Mouse (Mus musculus): ENCODE data around the gene Cpne4. TPM values are rescaled to one million over a fixed set of nuclear protein-coding genes. Genes with fewer than 3 reads are reported as not detected.

The Cpne4 gene
- polyA plus RNA-seq, 1 experiment from 2014 or later: 0.43 TPM

DNA sequence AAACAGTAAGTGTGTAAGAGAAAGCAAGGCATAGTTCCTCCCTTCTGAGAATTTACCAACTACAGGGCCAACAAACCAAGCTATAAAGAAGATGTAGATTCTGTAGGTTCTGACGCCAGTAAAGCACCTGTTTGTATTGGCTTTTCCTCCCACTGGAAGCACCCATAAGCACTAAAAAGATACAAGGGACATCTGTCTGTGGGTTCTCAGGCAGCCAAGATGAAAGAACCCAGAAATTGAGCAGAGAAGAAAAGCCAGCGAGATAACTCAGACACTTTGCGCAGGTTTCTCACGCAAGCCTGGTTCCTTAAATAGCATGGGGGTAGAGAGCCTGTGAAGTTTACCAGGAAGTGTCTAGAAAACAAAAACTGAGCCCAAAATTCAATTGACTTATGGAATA lies 374.1 kb downstream of the Cpne4 start:
- Histone ChIP-seq H3K4me2 (replicated peaks; ENCODE audit: low read depth, low read length) (no peak overlapping the region), H3K9ac (ENCODE audit: low read depth, low read length) (no peak overlapping the region), H3K27ac (ENCODE audit: low read depth, low read length) (no peak overlapping the region), H3K4me3 (ENCODE audit: low read depth, low read length) (no peak overlapping the region), H3K9me3 (ENCODE audit: control insufficient read depth, low read length) (no peaks in the 10 kb centered on the region), H3K27me3 (ENCODE audit: control insufficient read depth, insufficient read depth, low read length) (no peaks in the 10 kb centered on the region), H3K36me3 (ENCODE audit: control insufficient read depth, insufficient read depth, low read length) (no peaks in the 10 kb centered on the region), H3K4me1 (replicated peaks; ENCODE audit: control insufficient read depth, insufficient read depth, low read length) (no peaks in the 10 kb centered on the region)
- DNase-seq (ENCODE audit: low spot score) (no peak), ATAC-seq (ENCODE audit: low FRiP score) (no peak)
- 95% methylated on average over 4 of the region's 4 CpGs for WGBS

DNA sequence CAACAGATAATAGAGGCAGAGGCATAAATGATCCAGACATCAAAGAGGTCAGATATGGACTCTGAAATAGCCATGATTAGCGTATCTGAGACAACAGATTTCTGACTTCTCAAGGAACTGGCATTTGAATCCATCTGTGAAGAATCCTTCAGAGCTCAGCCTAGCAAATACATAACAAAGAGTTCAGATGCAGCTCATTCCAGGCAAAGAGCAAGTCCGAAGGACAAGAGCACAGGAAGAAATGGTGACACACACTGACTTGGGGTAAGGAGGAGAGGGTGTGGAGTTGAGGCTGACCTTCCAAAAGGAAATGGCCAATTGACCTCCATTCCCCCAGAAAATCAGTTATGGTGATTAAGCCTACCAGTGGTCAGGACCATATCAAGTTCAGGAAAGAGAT lies 375.0 kb downstream of the Cpne4 start:
- Histone ChIP-seq H3K4me3 (ENCODE audit: low read depth, low read length) (no peak overlapping the region), H3K4me1 (replicated peaks; ENCODE audit: control insufficient read depth, insufficient read depth, low read length) (no peaks in the 10 kb centered on the region), H3K9ac (ENCODE audit: low read depth, low read length) (no peak overlapping the region), H3K27ac (ENCODE audit: low read depth, low read length) (no peak overlapping the region), H3K4me2 (replicated peaks; ENCODE audit: low read depth, low read length) (no peak overlapping the region), H3K36me3 (ENCODE audit: control insufficient read depth, insufficient read depth, low read length) (no peaks in the 10 kb centered on the region), H3K27me3 (ENCODE audit: control insufficient read depth, insufficient read depth, low read length) (no peaks in the 10 kb centered on the region), H3K9me3 (ENCODE audit: control insufficient read depth, low read length) (no peaks in the 10 kb centered on the region)
- no peak for DNase-seq (ENCODE audit: low spot score)
- ATAC-seq (ENCODE audit: low FRiP score): no peak
- WGBS: 89% methylated on average over 2 of the region's 2 CpGs

DNA sequence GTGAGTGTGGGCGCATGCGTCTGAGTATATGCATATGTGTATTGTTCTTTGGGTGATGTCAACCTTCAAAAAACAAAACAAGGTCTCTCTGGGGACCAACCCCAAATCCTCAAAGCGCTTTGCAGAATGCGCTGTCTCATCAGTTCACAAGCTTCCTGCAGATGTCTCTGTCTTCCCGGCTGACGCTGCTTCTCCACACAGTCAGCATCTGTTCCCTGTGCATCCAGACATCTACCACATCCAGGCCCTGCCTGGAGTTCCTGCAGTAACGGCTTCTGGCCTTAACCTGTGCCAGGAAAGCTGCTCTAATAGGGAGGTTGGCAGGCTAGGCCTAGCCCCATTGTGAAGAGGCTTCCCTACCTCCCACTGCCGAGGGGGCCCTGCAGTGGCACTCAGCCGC lies 381.7 kb downstream of the Cpne4 start:
- DNase-seq (ENCODE audit: low spot score): no peak
- H3K27me3 ChIP-seq (ENCODE audit: control insufficient read depth, insufficient read depth, low read length): no peaks in the 10 kb centered on the region
- H3K4me1 ChIP-seq (replicated peaks; ENCODE audit: control insufficient read depth, insufficient read depth, low read length): no peaks in the 10 kb centered on the region
- H3K4me3 ChIP-seq (ENCODE audit: low read depth, low read length): no peak overlapping the region
- no peak for ATAC-seq (ENCODE audit: low FRiP score)
- no peak overlapping the region for H3K27ac ChIP-seq (ENCODE audit: low read depth, low read length)
- 80% methylated on average over 9 of the region's 9 CpGs for WGBS
- H3K4me2 ChIP-seq (replicated peaks; ENCODE audit: low read depth, low read length): no peak overlapping the region
- no peak overlapping the region for H3K9ac ChIP-seq (ENCODE audit: low read depth, low read length)
- H3K36me3 ChIP-seq (ENCODE audit: control insufficient read depth, insufficient read depth, low read length): no peaks in the 10 kb centered on the region
- no peaks in the 10 kb centered on the region for H3K9me3 ChIP-seq (ENCODE audit: control insufficient read depth, low read length)

DNA sequence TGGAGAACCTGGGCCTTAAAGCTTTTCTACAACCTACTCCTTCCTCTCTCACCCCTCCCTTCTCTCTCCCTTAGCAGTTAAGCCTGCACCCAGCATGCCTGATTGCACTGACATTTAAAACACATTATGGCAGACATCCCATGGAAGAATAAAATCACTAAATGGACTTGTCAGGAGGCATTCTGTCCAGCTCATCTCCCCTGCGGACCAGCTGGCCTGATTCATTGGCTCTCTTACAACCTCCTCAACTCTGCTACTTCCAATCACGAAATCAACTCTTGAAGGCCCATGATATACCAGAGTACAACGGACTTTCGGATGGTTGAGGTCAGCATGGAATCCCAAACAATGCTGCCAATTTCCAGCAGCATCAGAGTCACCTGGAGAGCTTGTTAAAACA lies 393.3 kb downstream of the Cpne4 start:
- Histone ChIP-seq H3K27me3 (ENCODE audit: control insufficient read depth, insufficient read depth, low read length) (no peaks in the 10 kb centered on the region), H3K4me3 (ENCODE audit: low read depth, low read length) (no peak overlapping the region), H3K36me3 (ENCODE audit: control insufficient read depth, insufficient read depth, low read length) (no peaks in the 10 kb centered on the region), H3K9ac (ENCODE audit: low read depth, low read length) (no peak overlapping the region), H3K9me3 (ENCODE audit: control insufficient read depth, low read length) (no peaks in the 10 kb centered on the region), H3K4me2 (replicated peaks; ENCODE audit: low read depth, low read length) (no peak overlapping the region), H3K4me1 (replicated peaks; ENCODE audit: control insufficient read depth, insufficient read depth, low read length) (no peaks in the 10 kb centered on the region), H3K27ac (ENCODE audit: low read depth, low read length) (no peak overlapping the region)
- no peak for ATAC-seq (ENCODE audit: low FRiP score)
- no peak for DNase-seq (ENCODE audit: low spot score)
- 81% methylated on average over 4 of the region's 4 CpGs for WGBS

DNA sequence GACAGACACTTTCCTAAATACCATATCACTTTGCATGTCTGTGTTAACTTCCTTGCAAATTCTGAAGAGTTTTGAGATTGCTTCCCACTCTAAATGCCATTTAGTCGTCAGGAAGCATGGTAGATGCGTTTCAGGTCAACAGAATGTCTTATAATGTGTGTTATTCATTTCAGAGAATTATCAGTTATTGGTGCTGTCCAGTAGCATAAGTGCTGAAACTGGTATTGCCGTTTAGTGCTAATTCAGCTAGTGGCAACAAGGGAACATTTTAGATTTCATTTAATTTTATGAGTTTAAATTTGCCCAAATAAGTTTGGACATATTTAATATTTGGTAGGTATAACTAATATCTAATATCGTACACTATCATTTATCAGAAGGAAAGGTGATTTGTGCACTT lies 403.5 kb downstream of the Cpne4 start:
- DNase-seq (ENCODE audit: low spot score): peak; percentile 8
- Histone ChIP-seq H3K27me3 (ENCODE audit: control insufficient read depth, insufficient read depth, low read length) (no peaks in the 10 kb centered on the region), H3K4me2 (replicated peaks; ENCODE audit: low read depth, low read length) (no peak overlapping the region), H3K27ac (ENCODE audit: low read depth, low read length) (no peak overlapping the region), H3K4me3 (ENCODE audit: low read depth, low read length) (no peak overlapping the region), H3K4me1 (replicated peaks; ENCODE audit: control insufficient read depth, insufficient read depth, low read length) (no peaks in the 10 kb centered on the region), H3K9ac (ENCODE audit: low read depth, low read length) (no peak overlapping the region), H3K36me3 (ENCODE audit: control insufficient read depth, insufficient read depth, low read length) (no peaks in the 10 kb centered on the region), H3K9me3 (ENCODE audit: control insufficient read depth, low read length) (no peaks in the 10 kb centered on the region)
- no peak for ATAC-seq (ENCODE audit: low FRiP score)
- WGBS: 75% methylated on average over 4 of the region's 4 CpGs

DNA sequence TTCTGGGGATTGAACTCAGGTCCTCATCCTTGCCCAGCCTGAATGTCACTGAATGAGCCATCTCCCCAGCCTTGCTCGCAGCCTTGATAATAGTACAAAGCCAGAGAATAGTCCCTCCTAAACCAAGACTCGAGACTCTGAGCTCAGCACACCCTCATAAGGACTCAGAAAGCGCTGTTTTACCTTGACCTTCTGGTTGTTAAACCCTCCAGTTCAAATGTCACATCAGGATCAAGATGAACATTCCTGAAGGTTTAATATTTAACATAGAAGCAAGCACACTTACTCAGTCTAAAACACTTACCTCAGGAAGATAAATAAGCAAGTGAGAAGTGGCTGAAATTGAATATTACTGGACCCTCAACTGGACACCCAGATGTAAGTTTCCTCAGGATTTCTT lies 405.1 kb downstream of the Cpne4 start:
- Histone ChIP-seq H3K4me1 (replicated peaks; ENCODE audit: control insufficient read depth, insufficient read depth, low read length) (no peaks in the 10 kb centered on the region), H3K4me2 (replicated peaks; ENCODE audit: low read depth, low read length) (no peak overlapping the region), H3K27me3 (ENCODE audit: control insufficient read depth, insufficient read depth, low read length) (no peaks in the 10 kb centered on the region), H3K9ac (ENCODE audit: low read depth, low read length) (no peak overlapping the region), H3K36me3 (ENCODE audit: control insufficient read depth, insufficient read depth, low read length) (no peaks in the 10 kb centered on the region), H3K27ac (ENCODE audit: low read depth, low read length) (no peak overlapping the region), H3K9me3 (ENCODE audit: control insufficient read depth, low read length) (no peaks in the 10 kb centered on the region), H3K4me3 (ENCODE audit: low read depth, low read length) (no peak overlapping the region)
- WGBS: 81% methylated on average over 3 of the region's 3 CpGs
- no peak for DNase-seq (ENCODE audit: low spot score)
- ATAC-seq (ENCODE audit: low FRiP score): no peak

DNA sequence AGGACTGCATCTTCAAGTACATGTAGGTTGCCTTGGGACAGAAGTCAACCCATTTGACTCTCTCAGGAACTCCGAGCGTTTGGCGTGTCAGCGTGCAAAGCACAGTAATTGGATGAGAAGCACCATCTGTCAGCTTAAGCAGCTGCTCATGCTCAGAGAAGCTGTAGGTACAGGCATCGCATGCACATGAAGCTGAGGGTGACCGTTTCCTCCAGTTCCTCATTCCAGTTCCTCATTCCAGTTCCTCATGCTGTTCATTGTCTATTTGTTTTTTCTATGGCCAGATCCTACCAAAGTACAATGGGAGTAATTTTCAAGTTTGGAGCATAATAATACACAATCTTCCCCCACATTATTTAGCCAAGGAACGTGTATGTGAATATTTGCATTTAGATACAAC lies 425.7 kb downstream of the Cpne4 start:
- Histone ChIP-seq H3K4me1 (replicated peaks; ENCODE audit: control insufficient read depth, insufficient read depth, low read length) (no peaks in the 10 kb centered on the region), H3K27ac (ENCODE audit: low read depth, low read length) (no peak overlapping the region), H3K9ac (ENCODE audit: low read depth, low read length) (no peak overlapping the region), H3K9me3 (ENCODE audit: control insufficient read depth, low read length) (no peaks in the 10 kb centered on the region), H3K27me3 (ENCODE audit: control insufficient read depth, insufficient read depth, low read length) (no peaks in the 10 kb centered on the region), H3K36me3 (ENCODE audit: control insufficient read depth, insufficient read depth, low read length) (no peaks in the 10 kb centered on the region), H3K4me3 (ENCODE audit: low read depth, low read length) (no peak overlapping the region), H3K4me2 (replicated peaks; ENCODE audit: low read depth, low read length) (no peak overlapping the region)
- ATAC-seq (ENCODE audit: low FRiP score): no peak
- 88% methylated on average over 7 of the region's 7 CpGs for WGBS
- DNase-seq (ENCODE audit: low spot score): no peak

DNA sequence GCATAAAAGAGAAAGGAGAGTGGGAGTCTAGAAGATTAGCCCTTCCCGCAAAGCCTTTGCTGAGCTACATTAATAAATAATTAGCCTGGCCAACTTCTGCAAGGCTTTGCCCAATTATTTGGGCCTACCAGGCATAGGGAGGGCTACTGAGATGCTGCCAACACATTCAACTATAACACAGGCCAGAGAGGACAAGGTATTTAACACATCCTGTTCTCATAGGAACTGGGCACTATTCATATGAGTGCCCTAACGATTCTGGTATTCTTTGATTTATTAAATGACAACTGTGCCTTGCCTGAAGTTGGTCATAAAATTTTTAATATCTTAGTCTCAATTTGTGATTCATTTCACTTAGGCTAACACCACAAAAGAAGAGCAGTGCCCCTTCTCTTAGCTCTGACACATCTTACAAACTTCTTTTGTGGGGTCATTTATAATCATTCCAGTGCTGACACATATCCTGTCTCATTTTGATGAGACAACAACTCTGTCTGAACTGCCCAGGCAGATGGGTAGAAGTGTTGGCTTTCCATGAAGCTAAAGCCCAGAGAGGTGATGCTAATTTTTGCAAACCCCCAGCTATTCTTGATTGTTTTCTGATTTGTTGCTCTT lies 435.0 kb downstream of the Cpne4 start:
- H3K9ac ChIP-seq (ENCODE audit: low read depth, low read length): no peak overlapping the region
- no peaks in the 10 kb centered on the region for H3K9me3 ChIP-seq (ENCODE audit: control insufficient read depth, low read length)
- H3K4me2 ChIP-seq (replicated peaks; ENCODE audit: low read depth, low read length): no peak overlapping the region
- no peak overlapping the region for H3K4me3 ChIP-seq (ENCODE audit: low read depth, low read length)
- ATAC-seq (ENCODE audit: low FRiP score) (no peak), DNase-seq (ENCODE audit: low spot score) (no peak)
- no peaks in the 10 kb centered on the region for H3K27me3 ChIP-seq (ENCODE audit: control insufficient read depth, insufficient read depth, low read length)
- 95% methylated on average over 2 of the region's 2 CpGs for WGBS
- no peaks in the 10 kb centered on the region for H3K4me1 ChIP-seq (replicated peaks; ENCODE audit: control insufficient read depth, insufficient read depth, low read length)
- no peak overlapping the region for H3K27ac ChIP-seq (ENCODE audit: low read depth, low read length)
- no peaks in the 10 kb centered on the region for H3K36me3 ChIP-seq (ENCODE audit: control insufficient read depth, insufficient read depth, low read length)

DNA sequence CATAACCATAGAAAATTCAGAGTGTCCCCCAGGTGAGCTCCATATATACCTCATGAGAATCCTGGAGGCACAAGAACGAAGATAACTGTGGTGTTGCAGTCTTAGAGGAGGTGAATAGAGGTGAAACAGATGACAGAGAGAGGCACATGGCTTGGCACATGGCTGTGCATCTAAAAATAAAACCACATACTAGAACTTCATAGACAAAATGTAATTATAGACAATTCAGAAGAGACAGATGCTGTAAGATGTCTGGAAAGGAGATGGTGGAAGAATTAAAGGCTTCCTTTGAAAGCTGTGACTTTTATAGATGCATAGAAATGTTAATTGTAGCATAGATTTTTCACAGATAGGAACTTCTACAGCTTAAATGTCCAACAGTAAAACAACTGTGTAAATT lies 451.1 kb downstream of the Cpne4 start:
- no peaks in the 10 kb centered on the region for H3K36me3 ChIP-seq (ENCODE audit: control insufficient read depth, insufficient read depth, low read length)
- H3K9me3 ChIP-seq (ENCODE audit: control insufficient read depth, low read length): no peaks in the 10 kb centered on the region
- no peak overlapping the region for H3K9ac ChIP-seq (ENCODE audit: low read depth, low read length)
- no peak overlapping the region for H3K27ac ChIP-seq (ENCODE audit: low read depth, low read length)
- ATAC-seq (ENCODE audit: low FRiP score) (no peak), DNase-seq (ENCODE audit: low spot score) (no peak)
- H3K4me2 ChIP-seq (replicated peaks; ENCODE audit: low read depth, low read length): no peak overlapping the region
- WGBS: 69% methylated on average over 1 of the region's 1 CpGs
- no peaks in the 10 kb centered on the region for H3K4me1 ChIP-seq (replicated peaks; ENCODE audit: control insufficient read depth, insufficient read depth, low read length)
- no peak overlapping the region for H3K4me3 ChIP-seq (ENCODE audit: low read depth, low read length)
- H3K27me3 ChIP-seq (ENCODE audit: control insufficient read depth, insufficient read depth, low read length): no peaks in the 10 kb centered on the region
